Mouse (Mus musculus): ENCODE measurements around the gene Gjc1.

GRCm38 (mm10) chr11:102758977-102759376 lies 60.5 kb downstream of the Gjc1 start:
- TF ChIP-seq CTCF (IDR thresholded peaks at IDR 0.05), result no peak
- no peak for TF ChIP-seq POLR2A (IDR thresholded peaks at IDR 0.05; ENCODE audit: insufficient read depth, low read depth, low read length)
